Mouse (Mus musculus) thymus, adult 2 months (tissue): Measurements from ENCODE around the gene Cpeb4.

ENCODE experiments used
- CTCF ChIP-seq: fragments of 200-500 bp; IDR thresholded peaks from 2 replicates; pipeline ENCODE4 v1.5.1; 2012; ENCODE audit warnings: mild to moderate bottlenecking, control low read depth, low read length, moderate library complexity, borderline replicate concordance; ENCODE audit not compliant: control insufficient read depth, poor library complexity, insufficient read depth; ENCODE audit errors: extremely low read depth
- POLR2A ChIP-seq: fragments of 200-500 bp; IDR thresholded peaks from 2 replicates; pipeline ENCODE4 v1.6.1; 2012; ENCODE audit warnings: mild to moderate bottlenecking, low read length, control low read depth, moderate library complexity; ENCODE audit not compliant: control insufficient read depth, poor library complexity, insufficient read depth; ENCODE audit errors: extremely low read depth

GRCm38 (mm10) chr11:31831451-31831850, 40.6 kb upstream of the Cpeb4 start:
- no peak for TF ChIP-seq POLR2A
- TF ChIP-seq CTCF: no peak
